Mouse (Mus musculus) common myeloid progenitor, adult 5-6 weeks (primary cell): ENCODE measurements around the gene Lclat1. TPM values are rescaled to one million over a fixed set of nuclear protein-coding genes. Genes with fewer than 3 reads are reported as not detected.
"Not testable (repeated sequence)": the region's sequence is repeated elsewhere in the genome, so short reads cannot be mapped to it uniquely, and the experiment has no call there.

Source experiments
- ATAC-seq: replicated peaks from 2 replicates; pipeline ENCODE4 v1.8.0; 2016; ENCODE audit warnings: low read depth, mild to moderate bottlenecking, moderate TSS enrichment, inconsistent platforms; ENCODE audit not compliant: poor library complexity, severe bottlenecking
- total RNA-seq: library from RNA; stranded (forward); fragments of 200-1000, 187-1606 nt; gene quantifications from 2 replicates; pipeline ENCODE4 v1.2.3, GENCODE M21; 2017

Lclat1 gene
- total RNA-seq, 1 experiment from 2014 or later, result 11.1 TPM

DNA sequence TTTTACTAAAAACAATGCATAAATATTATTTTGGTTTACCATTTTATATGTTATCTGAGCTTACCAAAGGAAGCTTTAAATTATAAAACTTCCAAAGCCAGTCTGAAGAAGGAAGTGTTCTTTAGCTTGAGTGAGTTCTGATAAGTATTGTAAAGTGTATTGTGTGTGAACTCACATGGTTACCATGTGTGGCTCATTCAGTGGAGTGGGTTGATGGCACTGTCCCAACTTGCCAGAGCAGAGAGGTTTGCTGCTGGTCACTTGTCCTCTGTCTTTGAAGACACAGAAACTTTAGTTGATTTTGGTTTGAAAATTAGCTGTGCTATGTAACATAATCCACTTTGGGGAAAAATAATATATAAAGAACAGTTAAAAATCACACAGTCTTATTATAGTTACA, 19.1 kb downstream of the Lclat1 start:
- no peak for ATAC-seq

DNA sequence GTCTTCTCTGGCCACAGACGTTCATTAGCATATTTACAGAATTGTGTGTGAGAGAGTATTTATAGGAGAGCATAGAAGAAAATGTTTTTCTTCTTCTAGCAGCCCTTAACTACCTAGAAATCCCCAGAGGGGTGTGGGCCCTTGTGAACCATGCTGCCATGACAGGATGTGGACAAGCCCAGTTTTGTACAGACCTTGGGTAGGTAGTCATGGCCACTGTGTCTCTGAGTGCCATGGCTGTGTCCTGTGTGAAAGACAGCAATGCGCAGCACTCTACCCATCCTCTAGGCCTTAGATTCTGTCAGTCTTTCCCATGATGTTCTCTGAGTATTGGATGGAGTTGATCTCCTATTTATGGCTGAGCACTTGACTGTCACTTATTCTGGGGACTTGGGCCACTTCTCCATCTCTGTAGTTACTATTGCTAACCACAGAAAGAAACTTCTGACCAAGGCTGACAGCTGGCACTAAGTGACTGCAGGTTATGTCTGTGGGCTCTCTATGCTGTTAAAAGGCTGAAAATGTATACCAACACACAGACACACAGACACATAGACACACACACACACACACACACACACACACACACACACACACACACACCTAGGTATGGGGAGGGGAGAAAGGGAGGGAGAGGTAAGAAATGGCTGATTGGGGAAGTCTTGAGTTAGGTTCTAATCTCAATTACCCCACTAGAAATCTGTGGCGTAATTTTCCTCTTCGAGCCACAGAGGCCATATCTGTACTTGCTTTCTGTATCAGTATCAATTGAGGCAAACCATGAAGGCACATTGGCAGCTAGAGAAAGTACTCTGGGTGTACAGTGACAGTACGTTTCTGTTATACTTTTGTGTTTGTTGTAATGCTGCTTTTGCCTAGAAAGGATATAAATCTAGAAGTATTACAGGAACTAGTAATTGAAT, 29.0 kb downstream of the Lclat1 start:
- peak; percentile 68 for ATAC-seq

DNA sequence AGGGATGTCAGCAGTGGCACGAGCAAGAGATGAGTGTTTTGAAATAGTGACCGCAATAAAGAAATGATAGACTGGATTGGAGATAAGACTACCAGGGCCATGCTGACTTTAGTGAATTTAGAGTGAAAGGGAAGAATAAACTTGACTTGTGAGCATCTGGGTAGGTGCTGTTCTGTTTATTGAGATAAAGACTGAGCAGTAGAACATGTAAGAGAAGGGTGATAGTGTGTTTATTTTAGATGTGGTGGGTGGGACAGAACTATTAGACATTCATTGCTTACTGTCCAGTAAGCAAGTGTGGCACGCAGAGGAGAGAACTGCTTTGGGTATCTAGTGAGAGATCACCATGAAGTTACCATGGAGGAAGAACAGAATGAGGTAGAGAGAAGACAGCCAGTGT, 30.4 kb downstream of the Lclat1 start:
- no peak for ATAC-seq

DNA sequence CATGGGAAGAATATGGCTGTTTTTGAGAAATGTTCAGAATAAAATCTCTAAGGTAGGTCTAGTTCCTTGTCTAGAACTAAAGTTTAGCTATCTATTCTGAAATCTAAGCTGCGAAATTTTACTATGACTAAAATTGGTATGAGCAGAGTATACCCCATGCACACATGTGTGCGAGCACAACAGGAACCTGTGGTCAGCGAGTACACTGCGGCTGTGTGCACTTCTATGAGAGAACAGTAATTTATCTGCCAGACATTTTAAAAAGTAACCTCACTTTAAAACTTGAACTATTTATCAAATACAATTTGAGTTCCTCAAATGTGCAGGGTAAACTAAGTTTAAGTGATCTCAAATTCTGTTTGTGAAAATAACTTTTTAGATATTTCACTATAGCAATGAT, 34.2 kb downstream of the Lclat1 start:
- peak; percentile 53 for ATAC-seq

DNA sequence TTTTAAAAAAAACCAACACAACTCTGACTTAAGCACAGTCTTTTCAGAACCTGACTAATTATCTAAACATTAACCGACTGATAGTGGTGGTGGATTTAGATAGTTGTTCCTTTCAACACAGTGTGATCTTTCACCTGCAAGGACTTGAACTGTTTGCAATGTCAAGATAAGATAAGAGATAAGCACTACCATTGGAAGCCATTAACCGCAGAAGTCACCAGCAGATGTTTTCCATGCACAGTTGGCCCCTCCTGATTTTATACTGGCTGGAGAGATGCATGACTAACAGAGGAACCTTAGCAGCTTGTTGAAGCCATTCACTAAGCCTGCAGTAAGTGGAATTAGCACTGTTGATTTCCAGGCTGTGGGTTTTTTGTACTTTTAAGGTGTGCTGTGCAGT, 34.7 kb downstream of the Lclat1 start:
- ATAC-seq, result peak; percentile 80

DNA sequence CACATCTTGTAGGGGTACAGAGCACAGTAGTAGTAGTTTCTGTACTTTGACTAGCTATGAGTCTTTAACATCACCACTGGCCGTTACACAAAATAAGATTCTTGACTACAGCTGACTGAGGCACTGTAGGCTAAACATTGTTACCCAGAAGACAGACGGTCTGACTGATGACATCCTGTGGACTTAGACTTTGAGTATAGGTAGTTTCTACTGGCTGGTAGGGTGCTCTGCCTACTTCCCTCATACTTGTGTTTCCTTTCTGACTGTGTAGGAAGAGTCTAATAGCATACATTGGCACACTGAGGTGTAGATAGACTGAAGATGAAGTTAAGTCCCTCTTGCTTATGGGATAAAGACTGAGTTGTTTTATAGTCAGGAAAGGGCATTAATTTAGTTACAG, 37.6 kb downstream of the Lclat1 start:
- no peak for ATAC-seq

DNA sequence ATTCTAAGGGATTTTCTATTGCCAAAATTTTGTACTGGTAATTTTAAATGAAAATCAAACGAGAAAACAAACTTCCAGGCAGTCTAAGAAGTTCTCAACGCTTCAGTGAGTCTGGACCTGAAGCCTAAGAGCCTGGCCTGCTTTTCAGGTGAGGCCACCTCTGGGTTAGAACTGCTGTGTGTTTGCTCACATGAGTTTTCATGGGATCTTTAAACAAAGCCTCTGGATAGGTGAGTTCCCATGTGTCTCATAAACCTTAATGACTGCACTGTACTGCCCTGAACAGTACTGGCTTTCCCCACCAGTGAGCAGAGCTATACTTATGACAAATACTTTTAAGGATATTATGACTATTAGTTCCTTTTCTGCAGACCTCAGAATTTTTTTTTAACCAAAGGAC, 40.8 kb downstream of the Lclat1 start:
- no peak for ATAC-seq

DNA sequence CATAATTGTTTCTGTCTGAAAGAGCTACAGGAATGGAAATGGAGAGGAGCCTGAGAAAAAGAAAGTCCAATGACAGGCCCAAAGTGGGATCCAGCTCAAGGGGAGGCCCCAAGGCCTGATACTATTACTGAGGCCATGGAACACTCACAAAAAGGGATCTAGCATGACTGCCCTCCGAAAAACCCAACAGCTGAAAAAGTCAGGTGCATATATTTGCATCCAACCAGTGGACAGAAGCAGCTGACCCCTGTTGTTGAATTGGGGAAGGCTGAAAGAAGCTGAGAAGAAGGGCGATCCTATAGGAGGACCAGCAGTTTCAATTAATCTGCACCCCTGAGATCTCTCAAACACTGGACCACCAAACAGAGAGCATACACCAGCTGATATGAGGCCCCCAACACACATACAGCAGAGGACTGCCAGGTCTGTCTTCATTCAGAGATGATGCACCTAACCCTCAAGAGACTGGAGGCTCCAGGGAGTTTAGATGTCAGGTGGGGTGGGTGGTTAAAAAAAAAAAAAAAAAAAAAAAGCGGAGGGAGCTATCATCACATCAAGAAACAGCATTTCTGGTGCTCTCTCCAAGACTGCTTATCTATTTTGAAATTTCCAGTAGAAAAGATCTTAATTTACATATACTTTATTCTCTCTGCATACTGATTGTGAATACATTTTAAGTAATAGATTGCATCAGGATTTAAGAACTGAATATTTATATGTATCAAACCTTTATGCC, 45.2 kb downstream of the Lclat1 start:
- ATAC-seq, result not testable (repeated sequence)

DNA sequence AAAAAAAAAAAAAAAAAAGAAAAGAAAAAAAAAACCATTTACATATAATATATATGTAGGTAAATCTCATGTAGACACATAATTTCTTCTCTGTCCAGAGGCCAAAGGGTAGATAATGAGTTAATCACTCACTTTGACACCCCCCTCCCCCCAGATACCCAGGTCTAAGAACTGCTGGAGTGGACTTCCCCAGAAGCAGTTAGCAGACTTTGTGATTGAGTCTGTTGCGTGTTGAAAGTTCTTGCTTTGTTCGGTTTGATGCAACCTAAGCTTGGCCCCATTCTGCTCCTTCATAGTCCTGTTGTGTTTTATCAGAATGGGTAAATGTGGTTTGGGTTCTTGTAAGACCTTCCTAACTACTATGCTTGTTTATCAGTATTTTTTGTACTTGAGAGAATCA, 45.9 kb downstream of the Lclat1 start:
- ATAC-seq, result no peak

DNA sequence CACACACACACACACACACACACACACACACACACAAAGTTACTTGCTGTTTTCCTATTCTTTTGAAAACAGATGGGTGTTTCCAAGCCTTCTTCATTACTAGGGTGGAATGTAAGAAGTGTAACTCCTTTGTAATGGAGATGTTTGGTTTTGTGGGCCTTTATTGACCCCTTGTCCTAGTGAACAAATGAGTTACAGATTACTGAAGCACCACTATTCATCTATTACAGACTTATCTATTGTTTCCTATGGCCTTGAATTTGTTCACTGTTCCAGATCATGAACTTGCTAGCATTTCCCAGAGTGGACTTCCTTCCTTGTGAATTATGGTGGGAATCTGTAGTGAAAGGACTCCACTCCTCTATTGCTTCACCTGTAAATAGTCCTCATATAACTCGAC, 48.8 kb downstream of the Lclat1 start:
- no peak for ATAC-seq

DNA sequence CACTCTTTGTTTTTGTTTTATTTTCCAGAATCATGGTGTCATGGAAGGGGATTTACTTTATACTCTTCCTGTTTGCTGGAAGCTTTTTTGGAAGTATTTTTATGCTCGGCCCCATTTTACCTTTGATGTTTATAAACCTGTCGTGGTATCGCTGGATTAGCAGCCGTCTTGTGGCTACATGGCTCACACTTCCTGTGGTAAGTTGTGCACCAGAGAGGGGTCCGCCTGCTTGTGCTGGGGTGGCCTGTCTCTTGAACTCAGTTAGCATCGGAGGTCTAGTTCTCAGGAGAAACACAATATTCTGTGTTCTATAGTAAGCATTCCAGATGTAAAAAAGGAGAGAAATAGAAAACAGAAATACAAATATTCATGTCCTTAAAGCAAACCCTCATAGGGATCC, 54.0 kb downstream of the Lclat1 start:
- peak; percentile 60 for ATAC-seq

DNA sequence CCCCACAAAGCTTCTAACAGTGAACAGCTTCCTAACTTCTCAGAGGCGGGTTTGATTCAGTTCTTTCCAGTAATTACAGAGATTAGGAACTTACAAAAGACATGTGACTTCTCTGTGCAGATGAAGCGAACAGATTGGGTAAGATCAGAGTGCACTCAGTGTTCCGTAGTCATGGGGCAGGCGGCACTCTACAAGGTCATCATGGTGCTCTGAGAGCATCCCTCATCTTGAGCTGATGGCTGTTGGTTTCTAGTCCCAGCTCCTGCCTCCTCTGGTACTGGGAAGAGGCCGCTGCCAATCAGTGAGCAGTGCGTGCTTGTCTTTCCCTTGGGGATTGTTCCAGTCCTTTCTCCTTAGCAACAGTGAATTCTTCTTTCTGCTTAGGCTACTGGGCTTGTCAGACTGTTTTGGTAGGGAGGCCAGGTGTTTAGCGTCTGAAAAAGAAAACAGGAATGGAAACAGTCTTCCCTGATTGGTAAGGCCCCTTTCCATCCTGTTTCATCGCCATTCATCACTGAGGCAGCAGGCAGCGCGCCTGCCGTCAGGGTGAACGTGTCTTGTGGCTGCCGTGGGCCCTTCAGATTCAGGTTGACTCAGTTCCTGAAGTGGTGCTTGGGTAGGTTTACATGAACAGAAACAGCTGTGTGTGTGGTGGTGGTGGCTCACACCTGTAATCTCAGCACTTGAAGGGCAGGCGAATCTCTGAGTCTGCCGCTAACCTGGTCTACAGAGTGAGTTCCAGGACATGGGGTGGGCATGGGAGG, 54.8 kb downstream of the Lclat1 start:
- no peak for ATAC-seq

DNA sequence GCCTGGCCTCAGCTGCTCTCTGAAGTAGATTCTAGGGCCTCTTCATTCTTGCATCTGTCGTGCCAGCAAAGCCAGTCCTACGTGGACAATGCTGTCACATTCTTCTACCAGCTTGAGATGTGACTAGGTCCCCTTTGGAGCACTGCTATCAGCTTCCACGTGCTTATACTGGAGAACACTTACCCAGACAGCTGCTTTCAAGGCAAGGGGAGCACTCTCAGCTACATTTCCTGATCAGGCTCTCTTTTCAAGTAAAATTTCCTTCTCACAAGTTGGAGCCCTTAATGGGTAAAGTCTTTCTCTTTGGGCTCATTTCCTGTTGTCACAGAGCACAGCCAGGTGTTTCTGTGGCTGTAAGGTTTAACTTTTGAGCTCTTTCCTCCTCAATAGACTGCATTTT, 55.8 kb downstream of the Lclat1 start:
- no peak for ATAC-seq

DNA sequence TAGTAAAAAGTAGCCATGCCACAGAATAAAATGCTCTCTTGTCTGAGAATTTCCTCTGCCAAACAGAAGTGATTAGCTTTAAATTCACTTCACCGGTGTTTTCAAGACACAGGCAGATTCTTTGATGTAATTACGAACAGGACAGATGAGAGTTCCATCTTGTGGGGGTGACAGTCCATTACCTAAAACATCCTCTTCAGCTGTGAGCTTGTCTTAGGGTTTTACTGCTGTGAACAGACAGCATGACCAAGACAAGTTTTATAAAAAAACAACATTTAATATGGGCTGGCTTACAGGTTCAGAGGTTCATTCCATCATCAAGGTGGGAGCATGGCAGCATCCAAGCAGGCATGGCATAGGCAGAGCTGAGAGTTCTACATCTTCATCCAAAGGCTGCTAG, 56.3 kb downstream of the Lclat1 start:
- ATAC-seq, result no peak

DNA sequence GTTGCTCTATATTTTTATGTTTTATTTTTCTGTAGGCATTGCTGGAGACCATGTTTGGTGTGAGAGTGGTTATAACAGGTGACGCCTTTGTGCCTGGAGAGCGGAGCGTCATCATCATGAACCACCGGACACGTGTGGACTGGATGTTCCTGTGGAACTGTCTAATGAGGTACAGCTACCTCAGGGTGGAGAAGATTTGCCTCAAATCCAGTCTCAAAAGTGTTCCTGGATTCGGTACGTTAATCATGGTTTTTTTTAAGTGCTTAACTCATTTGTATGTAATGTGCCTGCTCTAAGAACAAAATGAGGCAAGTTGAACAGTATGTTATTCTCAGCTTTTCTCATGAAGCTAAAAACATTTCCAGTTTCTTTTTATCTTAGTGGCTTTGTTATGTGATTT, 61.7 kb downstream of the Lclat1 start:
- ATAC-seq, result no peak

DNA sequence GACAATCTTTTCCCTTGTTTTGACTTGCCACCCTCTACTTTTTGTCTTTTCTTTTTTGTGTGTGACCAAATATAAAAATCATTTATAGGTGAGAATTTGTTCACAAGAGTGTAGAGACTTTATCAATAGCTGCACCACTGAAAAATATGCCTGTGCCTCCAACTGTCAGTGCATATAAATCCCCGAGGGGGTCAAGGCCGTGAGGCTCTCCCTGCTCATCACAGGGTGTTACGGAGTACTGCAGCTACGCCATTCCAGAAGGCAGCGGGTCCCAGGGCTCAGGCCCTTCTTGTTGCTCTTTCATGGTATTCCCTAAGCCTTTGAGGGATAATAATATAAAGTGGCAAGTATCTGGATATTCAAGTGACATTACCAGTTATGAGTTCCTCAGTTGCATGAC, 62.4 kb downstream of the Lclat1 start:
- ATAC-seq, result no peak

DNA sequence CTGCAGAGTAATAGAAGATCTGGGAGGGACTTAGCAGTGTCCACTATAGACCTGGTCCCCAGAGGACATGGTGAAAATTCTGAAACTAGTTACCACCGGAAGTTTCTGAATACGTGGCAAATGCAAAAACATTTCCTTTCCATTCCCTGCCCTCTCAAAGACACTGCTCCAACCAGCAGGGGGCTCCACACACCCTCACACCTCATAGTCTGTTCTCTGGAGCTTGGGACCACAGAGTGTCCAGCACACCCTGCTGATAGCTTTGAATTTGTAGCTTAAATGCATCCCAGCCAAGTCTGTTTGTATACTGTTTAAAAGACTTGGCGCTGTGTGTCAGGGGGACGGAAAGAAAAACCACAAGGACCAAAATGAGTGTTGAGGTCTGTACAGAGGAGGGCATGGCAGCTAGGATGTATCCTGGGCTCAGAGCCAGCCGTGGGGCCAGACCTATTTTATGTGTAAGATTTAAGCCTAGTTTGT, 66.3 kb downstream of the Lclat1 start:
- ATAC-seq, result peak; percentile 97

DNA sequence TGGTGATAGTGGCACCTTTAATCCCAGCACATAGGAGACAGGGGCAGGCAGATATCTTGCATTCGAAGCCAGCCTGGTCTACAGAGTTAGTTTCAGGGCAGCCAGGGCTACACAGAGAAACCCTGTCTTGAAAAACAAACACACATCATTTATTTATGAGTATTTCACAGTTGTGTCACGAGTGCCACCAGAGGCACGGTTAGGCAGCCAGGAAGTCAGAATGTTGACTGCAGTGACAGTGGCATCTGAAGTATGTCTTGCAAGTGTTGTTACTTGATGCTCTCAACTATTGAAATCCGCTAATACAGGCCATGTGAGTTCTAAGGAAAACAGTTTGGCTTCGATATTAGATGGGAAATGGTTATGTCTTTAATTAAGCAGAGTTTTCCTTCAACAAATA, 67.9 kb downstream of the Lclat1 start:
- ATAC-seq, result no peak

DNA sequence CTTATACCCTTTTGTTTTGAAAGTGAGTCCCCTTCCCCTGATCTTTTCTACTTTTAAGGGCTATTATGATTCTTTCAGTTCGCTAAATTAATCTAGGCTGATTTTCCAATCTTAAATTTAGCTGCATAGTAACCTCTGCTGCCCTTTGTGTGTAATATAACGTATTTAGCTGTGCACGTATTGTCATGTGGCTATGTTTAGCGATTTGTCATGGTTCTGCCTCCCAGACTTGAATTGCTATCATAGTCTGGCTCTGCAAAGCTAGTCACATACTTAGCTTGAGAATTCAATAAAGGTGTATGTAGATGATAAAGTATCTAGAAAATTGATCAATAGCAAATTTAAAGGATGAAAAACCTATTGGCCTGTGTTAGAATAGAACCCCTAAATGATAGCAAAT, 69.3 kb downstream of the Lclat1 start:
- no peak for ATAC-seq

DNA sequence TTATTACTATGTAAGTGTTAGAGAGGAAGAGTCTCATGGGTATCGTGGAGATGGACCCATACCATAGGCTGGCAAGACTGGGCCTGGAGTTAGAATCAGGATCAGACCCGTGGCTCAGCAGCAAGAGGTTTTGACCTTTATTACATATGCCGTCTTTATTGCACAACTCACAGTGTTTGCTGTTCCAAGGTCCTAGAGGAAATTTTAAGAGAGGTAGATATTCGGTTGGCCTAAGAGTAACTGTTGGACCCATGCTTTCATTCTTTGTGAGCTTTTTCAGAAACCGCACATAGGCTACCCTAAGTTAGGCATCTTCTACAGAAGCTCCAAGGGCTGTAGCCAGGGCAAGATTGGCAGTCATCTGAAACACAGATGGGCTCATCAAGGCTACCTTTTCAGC, 79.1 kb downstream of the Lclat1 start:
- no peak for ATAC-seq

DNA sequence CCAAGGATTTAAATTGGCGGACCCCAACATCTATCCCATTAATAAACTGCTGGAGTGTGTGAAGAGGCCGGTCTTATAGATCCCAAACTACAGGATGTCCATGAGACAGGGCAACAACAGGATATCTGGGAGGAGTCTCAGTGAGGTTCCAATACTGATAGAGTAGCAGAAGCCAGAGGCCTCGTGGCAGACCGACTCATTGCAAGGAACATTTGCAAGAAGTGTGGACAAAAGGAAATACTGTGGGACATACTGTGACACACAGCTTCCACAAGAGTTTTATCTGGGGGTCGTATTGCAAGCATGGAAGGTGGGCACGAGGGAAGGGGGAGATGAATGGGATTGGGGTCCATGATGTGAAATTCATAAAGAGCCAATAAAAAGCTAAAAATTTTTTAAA, 86.4 kb downstream of the Lclat1 start:
- no peak for ATAC-seq
